Mouse (Mus musculus) G1E (cell line): ENCODE measurements around the gene Rapgef2. TPM values are rescaled to one million over a fixed set of nuclear protein-coding genes. Genes with fewer than 3 reads are reported as not detected.

Experiments
- ATAC-seq: 2 replicates; pipeline ENCODE4 v1.8.0; 2016; ENCODE audit warnings: mild to moderate bottlenecking; ENCODE audit not compliant: insufficient number of reproducible peaks, poor library complexity, low FRiP score, severe bottlenecking; ENCODE audit errors: extremely low read depth
- DNase-seq: peaks from one replicate; pipeline ENCODE4 v3.0.0; 2012; ENCODE audit warnings: low spot score
- H3K27me3 ChIP-seq: 2 replicates; pipeline ENCODE4 v1.6.1; 2012; ENCODE audit warnings: mild to moderate bottlenecking, low read length, inconsistent platforms; ENCODE audit not compliant: insufficient read depth
- H3K36me3 ChIP-seq: replicated peaks from 2 replicates; pipeline ENCODE3; 2012; ENCODE audit warnings: mild to moderate bottlenecking, inconsistent platforms
- H3K4me1 ChIP-seq: 2 replicates; pipeline ENCODE4 v1.6.1; 2012; ENCODE audit warnings: low read depth, low read length, inconsistent platforms, mixed read lengths; ENCODE audit not compliant: insufficient read depth
- H3K4me3 ChIP-seq: 2 replicates; pipeline ENCODE4 v1.5.1; 2012; ENCODE audit warnings: low read depth, mild to moderate bottlenecking, inconsistent platforms, low read length, moderate library complexity, mixed read lengths
- H3K9me3 ChIP-seq: replicated peaks from 2 replicates; pipeline ENCODE4 v1.6.1; 2012; ENCODE audit warnings: inconsistent platforms
- CTCF ChIP-seq: IDR thresholded peaks from 2 replicates; pipeline ENCODE4 v1.5.1; 2012; ENCODE audit warnings: low read depth, low read length, inconsistent platforms, mixed read lengths
- GATA1 ChIP-seq: IDR thresholded peaks from 2 replicates; pipeline ENCODE4 v1.6.1; 2012; ENCODE audit warnings: borderline replicate concordance, low read length, inconsistent platforms, mixed read lengths
- GATA2 ChIP-seq: IDR thresholded peaks from 2 replicates; pipeline ENCODE4 v1.6.1; 2012; ENCODE audit warnings: low read depth, low read length, inconsistent platforms, borderline replicate concordance
- POLR2AphosphoS5 ChIP-seq: IDR thresholded peaks from 2 replicates; pipeline ENCODE4 v1.6.1; 2012; ENCODE audit warnings: low read depth, low read length, inconsistent platforms; ENCODE audit not compliant: insufficient replicate concordance
- TAL1 ChIP-seq: conservative IDR thresholded peaks from 2 replicates; pipeline ENCODE4 v1.6.1; 2012; ENCODE audit warnings: low read depth, low read length, inconsistent platforms, mixed read lengths
- polyA plus RNA-seq: library from polyadenylated mRNA; stranded (reverse); fragments of >175 nt; gene quantifications from 2 replicates; pipeline ENCODE4 v1.2.3, GENCODE M21; 2012
- total RNA-seq, 2 experiments: library from RNA; stranded (forward) in 1 of 2; stranded (reverse) in 1 of 2; fragments of 200-1000 nt in 1 of 2; fragments of >200 nt in 1 of 2; fragmentation: Nextera tagmentation in 1 of 2; gene quantifications; 2 replicates each; pipeline ENCODE4 v1.2.3; 2014 to 2017

Gene Rapgef2
- total and polyA plus RNA-seq, 3 experiments: 2.9 to 22.1 (median 18.7) TPM

DNA sequence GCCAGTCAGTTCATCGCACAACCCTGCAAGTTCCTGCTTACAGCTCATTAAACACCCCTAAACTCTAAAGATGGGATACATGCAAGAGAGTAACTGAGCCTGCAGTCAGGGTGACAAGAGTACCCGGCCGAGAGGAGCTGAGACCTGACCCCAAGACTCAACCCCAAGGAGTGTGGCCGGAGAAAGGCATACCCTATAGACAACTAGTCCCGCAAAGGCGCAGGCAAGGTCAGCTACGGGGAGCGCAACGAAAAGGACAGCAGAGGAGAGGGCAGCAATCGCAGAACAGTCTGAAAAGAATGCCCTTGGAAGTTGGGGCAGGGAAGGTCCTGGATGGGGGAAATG is 314 bp downstream of the Rapgef2 start:
- Histone ChIP-seq H3K27me3 (peaks cover 9% of the 10 kb centered on the region; the same call in 1 of the 2 replicates), H3K9me3 (peaks cover 8% of the 10 kb centered on the region), H3K4me3 (peak overlapping the region; percentile 85), H3K36me3 (peaks cover 2% of the 10 kb centered on the region), H3K4me1 (peaks cover 57% of the 10 kb centered on the region)
- TF ChIP-seq CTCF (no peak), POLR2AphosphoS5 (no peak), GATA2 (no peak), TAL1 (no peak), GATA1 (no peak)
- ATAC-seq (no peak), DNase-seq (no peak)

DNA sequence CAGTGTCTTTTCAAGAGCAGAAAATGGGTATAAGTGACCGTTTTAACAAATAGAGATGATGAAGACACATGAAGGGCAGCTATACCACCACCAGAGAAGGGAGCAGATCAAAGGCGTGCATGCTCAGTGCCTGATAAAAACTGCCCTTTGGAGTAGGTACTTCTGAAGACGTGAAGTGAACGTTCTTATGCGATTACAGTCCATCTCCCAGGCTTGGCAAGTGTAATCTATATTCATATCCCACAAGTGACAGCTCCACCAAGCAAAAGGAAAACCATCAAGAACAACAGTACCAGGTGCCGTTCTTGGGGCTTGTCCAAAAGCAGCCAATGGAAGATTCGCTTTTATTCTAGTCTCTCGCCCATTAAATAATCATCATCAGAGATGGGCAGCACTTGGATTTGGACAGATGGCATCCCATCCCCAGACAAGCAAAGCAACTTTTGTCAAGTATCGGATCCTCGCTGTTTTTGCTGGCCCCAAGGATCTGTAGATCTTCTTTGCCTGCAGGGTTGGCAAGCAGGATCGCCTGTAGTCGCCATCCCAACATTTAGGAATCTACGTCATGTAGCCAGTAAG is 1.1 kb downstream of the Rapgef2 start:
- TF ChIP-seq POLR2AphosphoS5 (no peak), CTCF (no peak), TAL1 (no peak), GATA2 (no peak), GATA1 (no peak)
- H3K4me1 ChIP-seq: peaks cover 52% of the 10 kb centered on the region
- peak overlapping the region; percentile 42; the same call in 1 of the 2 replicates for H3K4me3 ChIP-seq
- H3K9me3 ChIP-seq: peaks cover 8% of the 10 kb centered on the region
- H3K27me3 ChIP-seq: peaks cover 9% of the 10 kb centered on the region; the same call in 1 of the 2 replicates
- no peak for ATAC-seq
- H3K36me3 ChIP-seq: peaks cover 2% of the 10 kb centered on the region
- DNase-seq: no peak

DNA sequence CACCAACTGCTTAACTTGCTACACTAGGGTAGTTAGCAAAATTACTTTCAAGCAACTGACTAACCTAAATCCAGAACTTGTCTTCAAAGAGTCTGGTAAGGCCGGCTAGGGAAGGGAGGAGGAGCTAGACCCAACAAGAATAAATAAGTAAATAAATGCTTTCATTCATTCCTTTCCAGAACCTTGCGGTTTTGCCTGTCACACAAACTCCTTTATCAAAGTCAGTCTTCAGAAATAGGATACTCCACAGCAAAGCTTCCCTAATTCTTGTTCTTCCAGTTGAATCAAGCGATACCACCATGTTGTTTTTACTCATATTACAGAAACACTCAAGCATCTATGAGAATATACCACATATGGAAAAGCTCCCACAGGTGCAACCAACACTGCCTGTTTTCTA is 2.3 kb downstream of the Rapgef2 start:
- ATAC-seq (no peak), DNase-seq (no peak)
- peaks cover 41% of the 10 kb centered on the region for H3K4me1 ChIP-seq
- H3K9me3 ChIP-seq: peaks cover 8% of the 10 kb centered on the region
- H3K27me3 ChIP-seq: peaks cover 9% of the 10 kb centered on the region; the same call in 1 of the 2 replicates
- H3K36me3 ChIP-seq: peaks cover 2% of the 10 kb centered on the region
- H3K4me3 ChIP-seq: no peak overlapping the region
- TF ChIP-seq GATA2 (no peak), GATA1 (no peak), CTCF (no peak), POLR2AphosphoS5 (no peak), TAL1 (no peak)

DNA sequence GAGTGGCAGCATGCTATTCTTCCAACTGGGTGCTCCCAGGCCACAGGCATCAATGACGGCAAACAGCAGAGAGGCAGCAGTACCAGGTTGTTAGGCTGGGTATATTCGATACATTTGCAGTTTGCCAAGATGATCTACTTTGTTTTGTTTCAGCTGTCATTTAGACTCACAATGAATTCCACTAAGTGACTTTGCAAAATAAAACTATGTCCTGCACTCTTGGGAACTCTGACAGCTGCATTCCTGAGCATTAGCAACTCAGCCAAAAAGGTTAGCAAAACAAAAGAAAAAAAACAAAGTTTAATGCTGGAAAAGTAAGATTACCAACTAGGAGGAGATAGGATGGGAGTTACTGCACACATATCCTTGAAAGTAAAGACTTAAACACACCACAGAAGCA is 3.3 kb downstream of the Rapgef2 start:
- Histone ChIP-seq H3K4me3 (no peak overlapping the region), H3K4me1 (peaks cover 34% of the 10 kb centered on the region), H3K9me3 (peaks cover 8% of the 10 kb centered on the region), H3K36me3 (peaks cover 2% of the 10 kb centered on the region), H3K27me3 (peaks cover 9% of the 10 kb centered on the region; the same call in 1 of the 2 replicates)
- TF ChIP-seq POLR2AphosphoS5 (no peak), GATA2 (no peak), GATA1 (no peak), TAL1 (no peak), CTCF (no peak)
- ATAC-seq: no peak
- no peak for DNase-seq

DNA sequence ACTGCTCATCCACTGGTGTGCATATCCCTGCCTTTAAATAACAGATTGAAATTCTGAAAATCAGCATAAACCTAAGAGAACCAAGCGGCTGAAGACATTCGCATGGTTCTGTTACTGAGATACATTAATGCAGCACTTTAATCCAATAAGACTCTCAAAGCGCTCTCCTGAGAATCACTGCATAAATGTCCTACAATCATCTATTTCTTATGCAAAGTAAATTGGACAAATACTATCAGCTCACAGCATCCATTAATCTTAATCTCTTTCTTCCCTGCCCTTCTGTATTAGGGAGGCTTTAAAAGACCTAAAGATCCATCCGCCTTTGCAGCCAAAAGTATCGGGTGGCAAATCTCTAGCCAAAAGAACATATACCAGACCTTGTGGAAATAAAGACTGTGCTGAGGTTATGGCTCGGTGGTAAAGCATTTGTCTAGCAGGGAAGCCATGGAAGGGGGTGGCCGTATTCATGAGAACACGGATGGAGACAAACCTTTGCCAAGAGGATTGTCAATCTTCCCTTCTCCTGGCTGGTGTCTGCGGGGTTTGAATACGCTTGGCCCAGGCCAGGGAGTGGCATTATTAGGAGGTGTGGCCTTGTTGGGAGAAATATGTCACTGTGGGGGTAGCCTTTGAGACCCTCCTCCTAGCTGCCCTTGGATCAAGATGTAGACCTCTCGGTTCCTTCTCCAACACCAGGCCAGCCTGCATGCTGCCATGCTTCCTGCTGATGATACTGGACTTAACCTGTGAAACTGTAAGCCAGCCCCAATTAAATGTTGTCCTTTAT is 10.3 kb downstream of the Rapgef2 start:
- Histone ChIP-seq H3K36me3 (peaks cover 2% of the 10 kb centered on the region), H3K4me1 (peaks cover 4% of the 10 kb centered on the region; the same call in 1 of the 2 replicates), H3K9me3 (no peaks in the 10 kb centered on the region), H3K27me3 (no peaks in the 10 kb centered on the region), H3K4me3 (no peak overlapping the region)
- DNase-seq: no peak
- TF ChIP-seq POLR2AphosphoS5 (no peak), TAL1 (no peak), CTCF (no peak), GATA2 (no peak), GATA1 (no peak)
- ATAC-seq: no peak

DNA sequence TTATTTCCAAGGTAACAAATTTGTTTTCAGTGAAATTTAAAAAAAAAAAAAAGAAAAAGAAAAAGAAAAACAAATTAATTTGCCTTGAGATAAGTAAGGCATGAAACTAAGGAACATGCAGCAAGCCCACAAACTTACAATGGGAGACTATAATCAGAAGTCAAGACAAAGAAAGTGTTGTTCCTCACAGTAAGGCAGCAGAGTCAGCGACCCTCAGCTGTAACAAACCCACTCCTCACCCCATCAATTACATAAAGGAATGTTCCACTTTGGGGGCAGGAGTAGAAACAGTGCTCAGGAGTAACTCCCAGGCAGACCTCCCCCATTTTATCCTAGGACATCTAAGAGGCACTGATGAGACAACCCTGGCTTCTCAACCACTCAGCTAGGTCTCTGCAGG is 13.0 kb downstream of the Rapgef2 start:
- Histone ChIP-seq H3K36me3 (peaks cover 5% of the 10 kb centered on the region), H3K4me3 (no peak overlapping the region), H3K27me3 (no peaks in the 10 kb centered on the region), H3K4me1 (peaks cover 5% of the 10 kb centered on the region), H3K9me3 (no peaks in the 10 kb centered on the region)
- TF ChIP-seq CTCF (no peak), POLR2AphosphoS5 (no peak), GATA2 (no peak), GATA1 (no peak), TAL1 (no peak)
- ATAC-seq (no peak), DNase-seq (no peak)
